Mouse (Mus musculus): ENCODE results near the gene Tnip3.

Tnip3 gene

DNA sequence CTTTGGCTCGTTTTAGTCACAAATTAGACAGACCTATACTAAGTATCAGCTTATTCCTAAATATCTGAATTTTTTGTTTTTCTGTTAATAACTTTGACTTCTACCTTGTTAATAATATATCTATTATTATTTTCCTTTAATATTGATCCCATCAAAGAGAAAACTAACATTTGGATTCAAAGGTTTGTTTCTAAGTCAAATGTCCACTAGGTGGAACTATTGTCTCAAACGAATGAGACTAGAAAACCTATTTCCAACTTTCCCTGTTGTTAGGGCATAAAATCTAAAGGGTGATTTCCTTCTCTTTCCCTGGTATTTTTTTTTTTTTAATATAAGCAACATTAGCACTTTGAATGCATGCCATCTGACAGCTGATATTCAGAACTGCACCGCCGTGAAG is 126.3 kb downstream of the Tnip3 start:
- DNase-seq: peak in 1 of 2 experiments; percentile 10

DNA sequence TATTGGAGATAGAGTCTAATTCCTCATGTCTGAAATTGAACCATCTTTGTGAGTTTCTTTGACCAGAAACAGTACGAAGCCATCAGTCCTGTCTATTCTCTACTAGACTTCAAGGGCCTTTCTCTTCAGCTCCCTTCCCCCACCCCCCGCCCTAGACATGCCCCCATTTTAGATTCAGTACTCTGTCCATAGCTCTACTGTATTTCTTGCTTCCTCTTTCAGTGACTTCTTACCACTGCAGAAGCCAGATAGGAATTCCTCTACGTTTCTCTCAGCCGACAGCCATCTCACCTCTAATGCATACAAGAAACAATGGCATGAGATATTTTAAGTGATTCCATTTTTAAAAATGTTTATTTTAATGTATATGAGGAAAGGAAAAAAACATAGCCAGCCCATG is 136.2 kb downstream of the Tnip3 start:
- no peak for DNase-seq

DNA sequence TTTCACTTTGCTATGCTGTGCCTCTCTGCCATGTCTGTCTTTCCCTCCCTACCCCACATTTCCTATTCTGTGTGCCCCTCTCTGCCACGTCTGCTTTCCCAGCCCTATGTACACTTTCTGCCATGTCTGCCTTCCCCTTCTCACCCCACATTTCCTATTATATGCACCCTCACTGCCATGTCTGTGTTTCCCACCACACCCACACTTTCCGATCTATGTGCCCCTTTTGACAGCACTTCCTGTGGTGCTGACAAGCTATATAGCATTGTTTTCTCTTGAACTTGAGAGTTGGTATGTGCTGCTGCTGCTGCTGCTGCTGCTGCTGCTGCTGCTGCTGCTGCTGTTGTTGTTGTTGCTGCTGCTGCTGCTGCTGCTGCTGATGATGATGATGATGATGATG is 136.9 kb downstream of the Tnip3 start:
- DNase-seq: no peak

DNA sequence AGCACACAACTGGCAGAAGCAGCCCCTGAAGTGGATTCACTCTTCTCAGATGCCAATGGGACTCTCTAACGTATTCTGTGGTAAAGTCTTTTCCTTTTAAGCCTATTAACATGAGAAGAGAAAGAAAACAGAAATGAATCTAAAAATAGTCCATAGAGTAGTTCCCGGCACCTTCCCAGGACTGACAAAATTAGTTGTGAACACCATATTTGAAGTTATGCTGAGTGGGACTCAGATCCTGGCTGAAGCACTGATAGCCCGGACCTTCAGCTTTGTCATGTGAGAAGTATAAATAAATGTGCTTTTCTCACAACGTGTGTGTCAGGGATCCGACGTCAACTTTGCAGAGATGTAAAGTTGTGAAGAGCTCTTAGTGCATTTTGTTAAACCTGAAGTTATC is 138.9 kb downstream of the Tnip3 start:
- no peak for DNase-seq

DNA sequence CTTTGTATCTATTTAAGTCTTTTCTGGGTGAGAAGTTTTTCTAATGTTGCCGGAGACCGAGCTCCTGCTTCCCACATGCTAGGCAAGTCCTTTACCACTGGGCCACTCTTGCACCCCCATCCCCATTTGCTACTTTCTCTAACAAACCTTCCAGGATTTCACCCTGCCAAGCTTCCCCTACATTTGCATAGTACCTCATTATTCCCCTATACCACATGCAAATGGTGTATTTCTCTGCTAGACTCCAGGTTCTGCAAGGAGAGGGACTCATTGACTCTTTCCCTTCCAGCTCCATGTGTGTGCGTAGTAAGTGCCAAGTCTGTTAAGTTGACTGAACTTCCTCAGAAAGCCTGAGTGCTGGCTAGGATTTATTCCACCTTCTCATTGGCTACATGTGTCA is 141.2 kb downstream of the Tnip3 start:
- DNase-seq: no peak

DNA sequence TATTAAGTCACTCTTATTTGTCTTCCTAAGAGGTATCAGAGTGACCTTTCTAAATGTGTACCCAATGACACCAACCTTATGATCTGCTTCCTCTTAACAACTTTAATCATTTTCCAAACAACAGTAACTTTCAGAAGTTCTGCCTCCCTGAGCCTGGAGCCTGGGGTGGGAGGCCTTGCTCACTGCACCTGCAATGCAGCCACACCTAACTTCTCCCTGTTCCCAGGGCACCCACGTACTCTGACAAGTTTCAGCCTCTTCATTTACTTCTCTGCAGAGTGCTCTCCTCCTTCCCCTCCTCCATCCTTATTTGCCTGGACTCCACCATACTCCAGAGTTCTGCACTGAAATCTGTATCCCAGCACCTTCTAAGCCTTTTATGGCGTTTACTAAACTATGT is 144.9 kb downstream of the Tnip3 start:
- no peak for DNase-seq

DNA sequence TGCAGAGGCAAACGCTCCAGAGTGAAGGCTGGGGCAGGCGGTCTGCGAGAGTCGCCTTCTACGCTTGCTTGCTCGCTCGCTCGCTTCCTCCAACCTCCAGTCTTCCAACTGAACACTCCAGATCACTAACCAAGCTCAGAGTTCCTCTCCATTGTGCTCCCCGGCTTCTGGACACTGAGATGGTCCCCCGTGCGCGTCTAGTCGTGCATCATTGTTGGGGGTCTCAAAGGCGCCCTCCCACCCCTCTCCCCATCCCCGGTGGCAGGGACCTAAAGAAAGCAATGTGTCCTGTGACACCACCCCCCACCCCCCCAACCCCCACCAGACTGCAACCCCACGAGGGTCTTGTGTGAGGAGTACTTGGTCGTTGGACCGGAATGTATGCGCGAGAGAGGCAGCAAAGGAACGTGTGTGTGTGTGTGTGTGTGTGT is 145.9 kb downstream of the Tnip3 start:
- DNase-seq: peak; percentile 7 to 21

DNA sequence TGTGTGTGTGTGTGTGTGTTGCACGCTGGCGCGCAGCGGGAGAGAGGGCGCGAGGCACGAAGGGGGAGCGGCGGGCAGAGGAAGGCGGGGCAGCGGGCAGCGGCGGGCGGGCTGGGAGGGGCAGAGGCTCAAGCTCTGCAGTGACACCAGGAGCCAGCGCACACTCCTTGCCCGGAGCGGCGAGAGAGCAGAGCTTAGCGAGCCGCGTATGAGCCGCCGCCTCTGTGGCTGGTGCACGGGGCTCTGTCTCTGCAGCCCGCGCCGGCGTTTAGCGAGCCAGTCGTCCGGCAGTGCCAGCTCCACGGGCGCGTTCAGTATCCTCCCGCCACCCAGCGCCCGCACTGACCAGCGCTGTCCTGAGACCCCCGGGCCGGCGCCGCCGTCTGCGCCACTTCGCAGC is 146.3 kb downstream of the Tnip3 start, which contains the start of gene Ndnf:
Gene Ndnf, plus strand, starts transcription at position 140 of the 400 bp plus-strand sequence.
- DNase-seq: peak; percentile 60 to 65

DNA sequence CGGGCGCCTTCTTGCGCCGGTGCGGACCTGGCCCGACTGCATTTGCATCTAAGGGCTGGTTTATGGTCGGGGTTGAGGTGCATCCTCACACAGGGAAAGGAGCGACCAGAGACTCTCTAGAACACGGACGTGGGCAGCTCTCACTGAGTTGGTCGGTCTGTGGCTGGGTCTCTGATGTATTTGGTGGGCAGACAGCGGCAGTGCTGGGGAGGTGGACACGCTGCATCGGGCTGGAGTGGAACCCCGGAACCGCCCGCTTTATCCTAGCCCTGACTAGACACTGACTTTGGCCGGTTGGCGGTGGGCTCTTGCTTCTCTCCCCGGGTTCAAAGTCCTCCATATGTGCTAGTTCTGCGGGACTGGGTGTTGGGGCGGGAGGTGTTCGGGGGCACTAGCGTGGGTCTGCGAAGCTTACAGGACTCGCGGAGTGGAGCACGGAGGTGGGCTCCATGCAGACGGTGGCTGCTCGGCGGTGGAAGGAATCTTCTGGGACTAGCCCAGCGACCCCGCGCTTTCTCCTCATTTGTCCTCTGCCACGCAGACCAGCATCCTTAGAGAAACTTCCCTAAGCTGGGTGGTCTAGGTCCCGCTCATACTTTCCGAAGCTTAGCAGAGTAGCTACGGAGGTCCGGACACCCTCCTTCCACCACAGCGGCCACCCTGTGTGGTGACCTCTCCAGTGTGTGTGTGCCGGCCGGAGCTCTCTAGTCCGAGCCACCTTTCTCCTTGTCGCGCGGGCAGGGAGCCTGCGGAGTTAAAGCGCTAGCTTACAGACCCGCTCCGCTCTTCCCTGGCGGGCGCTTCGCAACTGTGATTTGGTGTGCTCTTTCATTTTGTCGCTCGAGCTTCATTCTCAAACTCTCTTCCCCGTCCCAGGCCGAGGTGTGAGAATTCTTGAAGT is 147.3 kb downstream of the Tnip3 start:
- DNase-seq: peak; percentile 28 to 29

Data from cerebellum, postnatal 14 days (tissue).